Mouse (Mus musculus): ENCODE measurements at regions not wholly inside any gene's neighbourhood (a gene's known extent, or its start where the extent isn't known, plus 50 kb on each side); places are given as distances from the start of the nearest gene placed in this dataset.
"Not testable (repeated sequence)": the region's sequence is repeated elsewhere in the genome, so short reads cannot be mapped to it uniquely, and the experiment has no call there.

DNA sequence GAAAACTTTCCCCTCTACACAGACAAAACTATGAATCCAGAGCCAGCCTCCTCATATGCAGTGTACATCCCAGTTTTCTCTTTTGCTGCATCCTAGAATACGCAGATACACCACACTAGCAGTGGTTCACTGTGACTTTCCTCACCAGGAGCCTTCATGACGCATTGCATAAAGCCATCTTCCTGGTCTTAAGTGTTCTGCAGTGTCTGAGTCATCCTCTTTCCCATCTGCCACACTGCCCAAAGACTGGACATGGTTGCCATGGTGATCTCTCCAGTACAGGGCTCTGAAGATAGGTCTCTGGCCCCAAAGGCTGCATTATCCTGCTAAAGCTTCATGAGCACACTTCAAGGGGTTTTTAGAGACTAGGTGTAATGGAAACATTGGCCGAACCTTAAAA is 65.8 kb downstream of the 1700018G05Rik start:
- H3K4me1 ChIP-seq (ENCODE audit: control insufficient read depth, insufficient read depth, low read length); H3K27me3 ChIP-seq (replicated peaks; ENCODE audit: control insufficient read depth, insufficient read depth, low read length); H3K27ac ChIP-seq (ENCODE audit: low read length); H3K9me3 ChIP-seq (ENCODE audit: control insufficient read depth, low read length); ATAC-seq; H3K9ac ChIP-seq (ENCODE audit: low read depth, low read length); H3K36me3 ChIP-seq (ENCODE audit: control insufficient read depth, insufficient read depth, low read length); H3K4me3 ChIP-seq (ENCODE audit: low read length); H3K4me2 ChIP-seq (ENCODE audit: low read depth, low read length): not testable (repeated sequence)
- 91% methylated on average over 1 of the region's 3 CpGs for WGBS

Measured in intestine, embryonic 16.5 days (tissue).